Mouse (Mus musculus) splenic B cell, adult 2 months (primary cell): ENCODE data around the gene Cenpt.

ENCODE experiments used
- DNase-seq: peaks from one replicate; pipeline ENCODE4 v3.0.0-alpha.2; 2011; ENCODE audit warnings: low read depth, low spot score
- H3K27me3 ChIP-seq: 2 replicates; pipeline ENCODE4 v1.6.1; 2012; ENCODE audit warnings: mild to moderate bottlenecking, low read length, moderate library complexity, mixed read lengths; ENCODE audit not compliant: control insufficient read depth, poor library complexity, insufficient read depth, severe bottlenecking
- H3K36me3 ChIP-seq: 2 replicates; pipeline ENCODE4 v1.6.1; 2012; ENCODE audit warnings: mild to moderate bottlenecking, low read length, moderate library complexity, mixed read lengths; ENCODE audit not compliant: control insufficient read depth, poor library complexity, insufficient read depth, severe bottlenecking

The Cenpt gene

DNA sequence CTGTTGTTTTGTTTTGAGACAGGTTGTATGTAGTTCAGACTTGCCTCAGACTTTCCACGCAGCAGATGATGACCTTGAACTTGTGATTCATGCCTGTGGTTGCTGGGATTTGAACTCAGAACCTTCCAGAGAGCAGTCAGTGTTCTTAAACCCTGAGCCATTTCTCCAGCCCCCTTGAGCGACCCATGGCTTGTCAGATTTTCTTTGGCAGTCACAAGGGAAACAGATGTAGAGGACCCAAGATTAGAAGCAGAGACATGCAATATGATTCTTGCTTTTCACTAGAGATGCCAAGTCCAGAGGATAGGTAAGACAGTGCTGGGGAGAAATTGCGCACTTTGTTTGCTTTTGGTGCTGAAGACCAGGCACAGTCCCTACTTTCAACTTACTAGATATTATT lies at the start of gene Cenpt:
Cenpt (minus strand) TSS at position 101 of the 400 bp plus-strand sequence.
- Histone ChIP-seq H3K36me3 (0 out of 2 replicates have a peak, but pooled peaks cover 2% of the 10 kb centered on the region), H3K27me3 (no peaks in the 10 kb centered on the region)
- no peak for DNase-seq

DNA sequence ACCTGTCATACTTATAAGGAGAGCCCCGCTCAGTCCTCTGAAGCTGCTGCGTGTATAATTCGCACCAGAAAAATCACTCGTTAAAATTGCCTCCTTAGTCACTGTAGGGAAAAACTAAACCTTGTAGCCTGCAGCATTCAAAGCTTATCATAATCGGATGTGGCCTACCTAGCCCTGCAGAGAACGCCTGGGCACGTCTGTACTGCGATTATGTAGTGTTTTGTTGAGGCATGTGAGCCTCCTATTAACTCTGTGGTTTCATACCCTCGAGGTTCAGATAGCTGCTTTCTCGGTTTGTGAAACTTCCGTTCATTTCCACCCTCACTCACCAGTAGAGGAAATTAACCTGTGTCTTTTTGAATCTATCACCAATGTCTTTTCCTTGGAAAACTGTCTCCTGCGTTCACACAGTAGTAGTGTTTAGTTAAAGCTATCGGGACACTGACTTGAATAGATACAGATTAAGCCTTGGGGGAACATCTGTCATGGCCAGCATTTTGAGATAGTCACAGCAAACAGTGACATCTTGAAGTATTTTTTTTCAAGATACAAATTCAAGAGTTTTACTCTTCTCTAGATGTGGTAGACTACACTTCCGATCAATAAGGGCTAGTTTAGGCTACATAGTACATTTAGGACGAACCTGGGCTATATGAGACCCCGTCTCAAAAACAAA lies 48.0 kb upstream of the Cenpt start:
- no peaks in the 10 kb centered on the region for H3K36me3 ChIP-seq
- peak; percentile 43 for DNase-seq
- H3K27me3 ChIP-seq, result no peaks in the 10 kb centered on the region

DNA sequence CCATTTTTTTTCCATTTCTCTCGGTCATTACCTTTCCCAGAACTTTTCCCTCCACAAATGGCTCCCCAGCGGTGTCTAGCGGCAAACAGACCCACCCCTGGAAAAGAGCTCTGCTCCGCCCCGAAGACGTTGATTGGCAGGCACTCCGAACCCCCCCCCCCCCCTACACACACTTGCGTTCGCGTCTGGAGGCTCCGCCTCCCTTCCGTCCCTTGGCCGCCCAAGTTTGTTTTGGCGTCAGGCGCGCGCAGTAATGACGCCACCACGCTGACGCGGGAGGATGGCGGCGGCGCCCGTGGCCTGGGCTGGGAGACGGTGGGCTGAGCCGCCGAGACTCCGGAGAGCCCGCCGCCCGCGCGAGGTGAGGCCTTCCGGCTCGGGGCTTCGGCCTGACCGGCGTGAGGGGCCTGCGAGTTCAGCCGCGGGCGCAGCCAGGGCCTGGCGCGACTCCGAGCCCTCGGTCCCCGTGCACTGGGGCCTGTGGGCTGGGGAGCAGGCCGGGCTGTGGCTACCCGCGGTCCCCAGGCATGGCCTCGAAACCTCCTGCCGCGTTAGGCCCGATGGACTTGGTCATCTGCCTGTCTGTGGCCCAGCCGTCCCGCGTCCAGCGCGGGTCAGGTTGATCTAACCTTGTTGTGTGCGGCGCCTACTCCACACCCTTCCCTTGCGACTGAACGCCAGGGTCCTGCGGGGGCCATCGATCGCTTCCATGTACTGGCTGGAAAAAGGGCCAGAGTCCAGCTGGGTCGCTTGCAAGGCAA lies 47.3 kb upstream of the Cenpt start, which contains the start of gene Pskh1:
Pskh1 (plus strand) TSS at position 262 of the 761 bp plus-strand sequence.
- DNase-seq, result peak; percentile 95
- H3K36me3 ChIP-seq, result no peaks in the 10 kb centered on the region

DNA sequence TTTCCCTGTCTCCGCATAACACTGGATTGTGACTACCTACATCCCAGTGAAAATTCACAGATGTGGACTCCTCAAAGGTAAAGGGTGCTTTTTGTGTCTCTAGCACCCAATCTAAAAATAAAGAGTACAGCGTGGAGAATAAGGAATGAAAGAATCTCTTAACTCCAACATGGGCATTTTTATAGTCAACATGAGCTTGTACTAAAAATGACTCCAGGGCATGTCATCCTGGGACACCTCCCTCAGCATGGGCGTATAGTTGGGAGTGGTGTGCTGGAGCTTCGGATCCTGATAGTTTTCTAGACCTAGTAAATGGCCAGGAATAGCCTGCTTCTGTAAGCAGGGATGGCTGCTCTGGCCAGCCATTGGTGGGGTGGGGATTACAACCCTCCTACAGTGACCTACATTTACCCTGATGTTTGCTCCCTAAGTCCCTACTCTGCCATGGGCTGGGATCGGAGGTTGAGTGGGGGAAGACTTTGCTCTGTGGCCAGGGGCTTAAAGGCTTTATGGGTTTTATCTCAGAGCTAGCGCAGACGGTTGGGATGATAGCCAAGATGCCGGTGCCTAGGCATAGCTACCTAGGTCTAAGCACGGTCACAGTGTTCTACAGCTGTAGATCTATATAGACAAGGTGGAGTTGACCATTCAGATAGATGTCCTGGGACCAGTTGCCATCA lies 44.9 kb upstream of the Cenpt start:
- DNase-seq, result no peak
- no peaks in the 10 kb centered on the region for H3K27me3 ChIP-seq
- peaks cover 2% of the 10 kb centered on the region for H3K36me3 ChIP-seq

More for the DNA sequence above, 47.3 kb upstream of the Cenpt start, which contains the start of gene Pskh1:
- H3K27me3 ChIP-seq, result no peaks in the 10 kb centered on the region

DNA sequence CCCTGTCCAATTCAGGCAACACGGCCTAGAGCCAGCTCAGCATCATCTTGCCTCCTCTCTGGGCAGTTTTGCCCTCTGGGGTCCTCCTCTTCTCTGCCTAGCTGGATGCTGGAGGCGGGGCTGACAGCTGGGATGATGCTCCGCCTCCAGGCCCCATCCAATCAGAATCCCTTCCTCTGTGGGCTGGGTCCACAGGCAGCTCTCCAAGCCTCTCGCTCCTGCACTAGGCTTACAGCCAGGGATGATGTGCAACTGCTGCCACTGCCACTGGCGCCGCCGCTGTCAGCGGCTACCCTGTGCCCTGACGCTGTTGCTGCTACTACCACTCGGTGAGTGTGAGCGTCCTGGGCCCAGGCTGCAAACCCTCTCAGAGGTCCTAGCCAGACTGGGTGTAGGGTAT lies 40.3 kb upstream of the Cenpt start, which contains the start of gene Nrn1l:
Nrn1l (plus strand) TSS at position 229 of the 400 bp plus-strand sequence.
- H3K36me3 ChIP-seq, result peaks cover 6% of the 10 kb centered on the region
- DNase-seq, result no peak
- no peaks in the 10 kb centered on the region for H3K27me3 ChIP-seq

DNA sequence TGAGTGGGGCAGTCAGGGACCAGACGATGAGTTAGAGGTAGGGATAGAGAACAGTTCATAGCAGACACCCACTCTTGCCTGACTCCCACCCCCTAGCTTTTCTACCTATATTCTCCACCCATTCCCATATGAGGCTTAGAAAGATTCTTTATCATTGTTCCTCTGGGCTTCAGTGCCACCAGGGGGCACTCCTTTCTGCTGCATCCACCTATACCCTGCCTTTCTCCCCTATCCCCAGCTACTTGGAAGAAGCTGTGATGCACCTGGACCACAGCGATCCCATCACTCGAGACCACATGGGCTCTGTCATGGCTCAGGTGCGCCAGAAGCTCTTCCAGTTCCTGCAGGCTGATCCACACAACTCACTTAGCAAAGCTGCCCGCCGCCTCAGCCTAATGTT lies 39.4 kb upstream of the Cenpt start:
- no peaks in the 10 kb centered on the region for H3K27me3 ChIP-seq
- H3K36me3 ChIP-seq, result peaks cover 7% of the 10 kb centered on the region
- peak; percentile 54 for DNase-seq

DNA sequence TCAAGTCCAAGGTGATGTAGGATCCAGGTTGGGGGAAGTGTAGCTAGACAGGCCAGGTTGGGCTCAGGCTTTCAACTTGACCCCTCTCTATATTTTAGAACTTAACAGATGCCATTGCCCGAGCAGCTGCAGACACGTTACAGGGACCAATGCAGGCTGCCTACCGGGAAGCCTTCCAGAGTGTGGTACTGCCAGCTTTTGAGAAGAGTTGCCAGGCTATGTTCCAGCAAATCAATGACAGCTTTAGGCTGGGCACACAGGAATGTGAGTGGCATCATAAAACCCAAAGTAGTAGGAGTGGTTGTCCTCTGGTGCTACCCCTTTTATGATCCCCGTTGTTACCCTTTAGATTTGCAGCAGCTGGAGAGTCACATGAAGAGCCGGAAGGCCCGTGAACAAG lies 37.8 kb upstream of the Cenpt start:
- no peak for DNase-seq
- Histone ChIP-seq H3K36me3 (peaks cover 10% of the 10 kb centered on the region), H3K27me3 (no peaks in the 10 kb centered on the region)

DNA sequence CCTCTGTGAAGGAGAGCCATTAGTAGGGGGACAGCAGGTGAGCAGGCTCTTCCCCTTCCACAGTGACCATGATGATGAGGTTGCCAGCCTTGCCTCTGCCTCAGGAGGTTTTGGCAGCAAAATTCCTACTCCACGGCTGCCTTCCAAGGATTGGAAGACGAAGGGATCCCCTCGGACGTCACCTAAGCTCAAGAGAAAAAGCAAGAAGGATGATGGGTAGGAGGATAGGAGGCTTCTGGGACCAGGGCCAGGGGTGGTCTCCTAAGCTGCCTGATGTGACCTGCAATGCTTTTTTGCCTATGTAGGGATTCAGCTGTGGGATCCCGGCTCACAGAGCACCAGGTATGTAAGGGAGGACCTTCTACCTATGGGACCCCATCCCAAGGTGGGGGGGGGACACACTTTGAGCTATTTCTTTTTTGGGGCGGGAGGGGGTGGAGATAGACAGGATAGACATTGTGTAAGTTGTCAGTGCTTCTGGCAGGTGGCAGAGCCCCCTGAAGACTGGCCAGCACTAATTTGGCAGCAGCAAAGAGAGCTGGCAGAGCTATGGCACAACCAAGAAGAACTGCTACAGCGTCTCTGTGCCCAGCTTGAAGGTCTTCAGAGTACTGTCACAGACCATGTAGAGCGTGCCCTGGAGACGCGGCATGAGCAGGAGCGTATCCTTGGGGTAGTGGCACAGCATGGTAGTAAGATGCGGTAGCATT lies 36.8 kb upstream of the Cenpt start:
- no peaks in the 10 kb centered on the region for H3K27me3 ChIP-seq
- no peak for DNase-seq
- H3K36me3 ChIP-seq, result peaks cover 10% of the 10 kb centered on the region

DNA sequence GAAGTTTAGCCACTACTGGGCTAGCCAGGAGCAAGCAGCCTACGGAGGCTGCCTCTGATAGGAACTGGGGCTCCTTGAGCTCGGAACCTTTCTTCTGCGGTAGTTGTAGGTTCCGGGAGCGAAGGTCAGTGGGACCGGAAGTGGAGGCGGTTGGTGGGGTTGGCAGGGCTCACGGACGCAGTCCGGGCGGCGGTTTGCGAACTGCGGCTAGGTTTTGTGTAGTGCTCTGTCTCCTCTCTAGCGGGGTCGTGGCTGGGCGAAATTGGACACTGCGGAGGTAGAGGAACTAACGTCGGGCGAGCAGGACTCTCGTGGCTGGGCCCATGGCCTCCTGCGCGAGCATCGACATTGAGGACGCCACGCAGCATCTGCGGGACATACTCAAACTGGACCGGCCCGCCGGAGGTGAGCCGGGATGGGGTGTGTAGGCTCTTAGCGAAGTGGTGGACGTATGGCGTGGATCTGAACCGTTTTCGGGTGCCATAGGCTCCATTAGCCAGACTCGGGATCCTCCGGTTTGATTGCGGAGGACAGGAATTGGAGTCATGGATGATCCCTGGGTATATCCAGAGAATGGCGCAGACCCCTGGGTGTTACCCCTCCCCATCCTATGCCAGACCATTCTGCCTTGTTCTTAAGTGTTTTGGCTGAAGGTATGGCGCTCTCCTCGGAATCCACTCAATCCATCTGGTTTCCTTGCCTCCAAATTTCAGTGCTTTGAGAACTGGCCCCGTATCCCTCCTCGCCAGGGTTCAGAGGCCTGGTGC lies 27.9 kb upstream of the Cenpt start, which contains the start of gene Edc4:
Edc4 (plus strand) TSS at position 128 of the 767 bp plus-strand sequence.
- DNase-seq, result peak; percentile 89
- Histone ChIP-seq H3K36me3 (peaks cover 7% of the 10 kb centered on the region), H3K27me3 (no peaks in the 10 kb centered on the region)

DNA sequence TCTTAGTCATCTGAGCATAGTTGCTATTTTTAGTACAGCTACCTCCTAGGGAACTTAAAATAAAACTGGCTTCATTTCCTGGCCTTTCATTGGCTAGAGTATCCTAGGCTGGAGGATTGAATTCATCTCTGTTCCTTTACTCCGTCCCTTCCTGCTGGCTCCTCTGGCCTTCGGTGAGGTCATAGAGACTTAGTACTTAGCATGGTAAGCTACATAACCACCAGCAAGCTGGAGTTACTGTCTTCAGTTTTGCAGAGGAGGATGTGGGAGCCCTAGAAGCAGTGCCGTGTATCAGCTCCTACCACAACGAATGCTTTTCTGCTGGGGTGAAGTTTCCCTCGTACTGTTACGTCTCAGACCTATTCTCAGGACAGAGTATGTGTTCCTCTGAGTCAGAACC lies 21.2 kb upstream of the Cenpt start:
- no peak for DNase-seq
- peaks cover 13% of the 10 kb centered on the region for H3K36me3 ChIP-seq
- no peaks in the 10 kb centered on the region for H3K27me3 ChIP-seq

DNA sequence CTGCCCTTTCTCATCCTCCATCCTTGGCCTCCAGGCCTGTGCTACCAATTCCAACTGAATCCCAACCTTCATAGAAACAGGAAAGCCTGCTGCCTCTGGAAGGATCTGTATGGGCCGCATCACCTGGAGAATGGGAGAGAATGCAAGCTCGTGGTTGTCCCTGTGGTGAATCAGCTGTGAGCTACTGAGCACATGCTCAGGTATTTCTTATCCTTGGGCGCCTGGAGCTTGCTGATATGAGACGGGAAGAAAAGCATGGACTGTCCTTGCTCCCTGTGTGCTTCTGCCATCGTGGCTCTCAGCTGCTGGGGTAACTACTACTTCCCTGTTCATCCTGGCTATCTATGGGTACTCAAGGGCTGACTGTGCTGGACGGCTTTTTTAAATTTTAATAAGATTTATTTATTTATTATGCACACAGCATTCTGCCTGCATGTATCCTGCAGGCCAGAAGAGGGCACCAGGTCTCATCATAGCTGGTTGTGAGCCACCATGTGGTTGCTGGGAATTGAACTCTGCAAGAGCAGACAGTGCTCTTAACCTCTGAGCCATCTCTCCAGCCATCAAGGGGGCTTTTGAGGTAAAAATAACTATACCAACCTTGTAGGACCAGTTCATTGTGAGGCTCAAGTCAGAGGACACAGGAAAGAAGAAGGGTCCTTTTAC lies 13.4 kb upstream of the Cenpt start:
- Histone ChIP-seq H3K27me3 (no peaks in the 10 kb centered on the region), H3K36me3 (no peaks in the 10 kb centered on the region)
- peak; percentile 37 for DNase-seq

DNA sequence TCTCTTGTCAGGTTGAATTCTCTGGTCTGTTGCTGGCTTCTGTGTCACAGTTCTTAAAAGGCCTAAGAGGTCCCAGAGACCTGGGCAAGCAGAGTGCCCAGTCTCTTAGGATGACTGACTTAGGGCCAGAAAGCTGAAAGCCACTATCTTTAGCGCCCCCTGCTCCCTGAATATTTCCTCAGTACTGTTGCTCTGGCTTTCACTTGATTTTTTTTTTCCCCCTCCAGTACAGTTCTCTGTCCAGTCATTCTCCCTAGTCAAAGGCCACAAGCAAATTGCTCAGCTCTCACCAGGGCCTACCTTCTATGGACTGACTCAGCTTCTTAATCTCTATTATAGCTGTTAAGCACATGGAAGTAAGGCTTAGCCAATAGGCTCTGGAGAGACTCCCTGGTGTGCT lies 8.9 kb upstream of the Cenpt start:
- Histone ChIP-seq H3K36me3 (no peaks in the 10 kb centered on the region), H3K27me3 (no peaks in the 10 kb centered on the region)
- DNase-seq, result peak; percentile 40

DNA sequence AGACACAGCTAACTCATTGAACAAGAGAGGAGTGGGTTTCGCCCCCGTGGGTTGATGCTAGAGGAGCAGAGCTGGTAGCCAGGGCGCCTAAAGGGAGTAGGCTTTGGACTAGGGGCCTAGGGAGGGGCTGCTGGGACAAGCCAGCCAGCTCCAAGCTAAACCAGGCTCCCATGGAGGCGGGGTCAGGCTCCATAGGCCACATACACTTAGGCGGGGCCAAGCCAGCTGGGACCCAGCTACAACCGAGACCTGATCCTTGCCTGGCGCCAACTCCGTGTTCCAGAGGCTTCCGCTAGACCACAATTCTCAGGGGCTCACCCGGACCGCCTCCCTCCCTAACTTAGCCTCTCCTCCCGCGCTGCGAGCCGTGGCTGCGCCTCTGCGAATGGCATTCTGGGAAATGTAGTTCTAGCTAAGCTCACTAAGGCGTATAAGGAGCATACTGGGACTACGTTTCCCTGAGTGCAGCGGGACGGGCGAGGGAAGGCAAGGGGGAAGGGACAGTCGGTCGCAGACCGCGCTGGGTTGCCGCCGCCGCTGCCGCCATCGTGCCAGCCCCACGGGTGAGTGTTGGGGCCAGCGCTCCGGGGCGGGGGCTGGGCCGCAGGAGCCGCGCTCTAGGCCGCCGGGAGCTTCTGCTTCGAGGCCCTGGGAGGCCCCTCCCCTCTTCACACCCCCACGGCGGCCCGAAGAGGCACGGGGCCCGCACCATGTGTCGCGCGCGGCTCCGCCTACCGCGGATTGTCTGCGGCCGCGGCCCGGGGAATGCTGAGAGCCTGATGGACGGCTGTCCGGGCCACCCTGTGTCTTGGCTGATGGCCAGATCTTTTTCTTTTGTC lies 7.3 kb upstream of the Cenpt start, which contains the start of gene Nutf2:
Nutf2 (plus strand) TSS at position 438 of the 839 bp plus-strand sequence.
- Histone ChIP-seq H3K27me3 (no peaks in the 10 kb centered on the region), H3K36me3 (no peaks in the 10 kb centered on the region)
- DNase-seq, result peak; percentile 93
